Mouse (Mus musculus): Measurements from ENCODE around the gene Rdh1. TPM values are rescaled to one million over a fixed set of nuclear protein-coding genes. Genes with fewer than 3 reads are reported as not detected.

The Rdh1 gene
- polyA plus RNA-seq, 1 experiment = 0.03 TPM

Other genes with a start within 250 kb of the Rdh1 start
- gene Ndufa4l2, start 244.8 kb upstream of the Rdh1 start, polyA plus RNA-seq (2012; rRNA removed) = 21.2 and 32.1 TPM in 2 replicates
- gene Shmt2, start 237.3 kb upstream of the Rdh1 start, polyA plus RNA-seq (2012; rRNA removed) = 58.7 and 63.9 TPM in 2 replicates
- 0.04 and 0.07 TPM in 2 replicates for gene Nxph4, start 225.2 kb upstream of the Rdh1 start, polyA plus RNA-seq (2012; rRNA removed)
- gene Lrp1, start 138.6 kb upstream of the Rdh1 start, polyA plus RNA-seq (2012; rRNA removed) = 242 and 366 TPM in 2 replicates
- 78.1 and 88.7 TPM in 2 replicates for gene Stat6, start 116.7 kb upstream of the Rdh1 start, polyA plus RNA-seq (2012; rRNA removed)
- 8.3 and 9.1 TPM in 2 replicates for gene Nemp1, start 92.8 kb upstream of the Rdh1 start, polyA plus RNA-seq (2012; rRNA removed)
- 27.5 and 29.1 TPM in 2 replicates for gene Nab2, start 91.2 kb upstream of the Rdh1 start, polyA plus RNA-seq (2012; rRNA removed)
- gene Myo1a, start 54.6 kb upstream of the Rdh1 start, polyA plus RNA-seq (2012; rRNA removed) = 0.22 and 0.39 TPM in 2 replicates
- gene Tac2, start 35.2 kb upstream of the Rdh1 start, polyA plus RNA-seq (2012; rRNA removed) = not detected in 2 replicates
- gene Zbtb39, start 20.2 kb upstream of the Rdh1 start, polyA plus RNA-seq (2012; rRNA removed) = 6.1 and 7.6 TPM in 2 replicates
- 1.2 and 1.8 TPM in 2 replicates for gene Gpr182, start 8.0 kb upstream of the Rdh1 start, polyA plus RNA-seq (2012; rRNA removed)
- gene Rdh16f1, start 66 bp downstream of the Rdh1 start, polyA plus RNA-seq (2012; rRNA removed) = 0.11 TPM in 1 of 2 replicates, not detected in the other
- gene Rdh9, start 16.7 kb downstream of the Rdh1 start, polyA plus RNA-seq (2012; rRNA removed) = 0.29 and 0.46 TPM in 2 replicates
- gene Rdh16, start 41.4 kb downstream of the Rdh1 start, polyA plus RNA-seq (2012; rRNA removed) = not detected in 2 replicates
- gene Rdh19, start 90.2 kb downstream of the Rdh1 start, polyA plus RNA-seq (2012; rRNA removed) = not detected in 2 replicates
- gene Rdh16f2, start 106.8 kb downstream of the Rdh1 start, polyA plus RNA-seq (2012; rRNA removed) = not detected in 2 replicates
- 0.10 TPM in 1 of 2 replicates, not detected in the other for gene Rdh7, start 129.1 kb downstream of the Rdh1 start, polyA plus RNA-seq (2012; rRNA removed)
- gene Sdr9c7, start 138.8 kb downstream of the Rdh1 start, polyA plus RNA-seq (2012; rRNA removed) = 0.07 and 0.24 TPM in 2 replicates
- gene Hsd17b6, start 247.9 kb downstream of the Rdh1 start, polyA plus RNA-seq (2012; rRNA removed) = 0.10 and 0.21 TPM in 2 replicates

Data from urinary bladder, adult 2 months (tissue).